Mouse (Mus musculus) lung, postnatal 0 days (tissue): ENCODE measurements around the gene Gm10277.

Source experiments
- CTCF ChIP-seq: IDR thresholded peaks from 2 replicates; pipeline ENCODE4 v1.5.1; 2016; ENCODE audit warnings: antibody characterized with exemption, mild to moderate bottlenecking
- EP300 ChIP-seq: IDR thresholded peaks from 2 replicates; pipeline ENCODE4 v1.6.1; 2016; ENCODE audit warnings: antibody characterized with exemption, mild to moderate bottlenecking, control low read depth

- TF ChIP-seq EP300 (no peak), CTCF (peak; percentile 50)
These were observed 47.6 kb upstream of the Gm10277 start for GRCm38 (mm10) chr11:77835109-77835508.
